Mouse (Mus musculus) cortical plate, adult 2 months (tissue): Measurements from ENCODE around the gene Ogfod1.

Experiments
- CTCF ChIP-seq: fragments of 200-500 bp; IDR thresholded peaks from 2 replicates; pipeline ENCODE4 v1.5.1; 2011; ENCODE audit warnings: mild to moderate bottlenecking, control low read depth, low read length; ENCODE audit not compliant: insufficient read depth; ENCODE audit errors: extremely low read depth
- POLR2A ChIP-seq: fragments of 200-500 bp; IDR thresholded peaks from 2 replicates; pipeline ENCODE4 v1.6.1; 2011; ENCODE audit warnings: mild to moderate bottlenecking, low read length, control low read depth; ENCODE audit not compliant: insufficient read depth; ENCODE audit errors: extremely low read depth

GRCm38 (mm10) chr8:94037806-94038205 is 808 bp downstream of the Ogfod1 start:
- TF ChIP-seq CTCF (no peak), POLR2A (no peak)
